Mouse (Mus musculus): ENCODE data around the gene Gap43.
A peak's percentile ranks its signal among the peaks of the same experiment; 100 is the strongest.
"Not testable (repeated sequence)": the region's sequence is repeated elsewhere in the genome, so short reads cannot be mapped to it uniquely, and the experiment has no call there.

Gap43 gene

GRCm38 (mm10) chr16:42294481-42294880 is 46.0 kb downstream of the Gap43 start:
- no peak for DNase-seq (ENCODE audit: low spot score in 2 of 2)

GRCm38 (mm10) chr16:42294056-42294455 is 46.4 kb downstream of the Gap43 start:
- DNase-seq (ENCODE audit: low spot score in 2 of 2): no peak

- no peak for DNase-seq (ENCODE audit: low spot score in 2 of 2)
Observed at GRCm38 (mm10) chr16:42291572-42291971, 48.9 kb downstream of the Gap43 start.

GRCm38 (mm10) chr16:42284005-42284404 is 56.4 kb downstream of the Gap43 start:
- no peak for DNase-seq (ENCODE audit: low spot score in 2 of 2)

GRCm38 (mm10) chr16:42277713-42278112 is 62.7 kb downstream of the Gap43 start:
- DNase-seq (ENCODE audit: low spot score in 2 of 2): no peak

GRCm38 (mm10) chr16:42277268-42277667 is 63.2 kb downstream of the Gap43 start:
- no peak for DNase-seq (ENCODE audit: low spot score in 2 of 2)

GRCm38 (mm10) chr16:42276216-42277141 is 64.0 kb downstream of the Gap43 start:
- DNase-seq (ENCODE audit: low spot score in 2 of 2): peak; percentile 43 to 79

- DNase-seq (ENCODE audit: low spot score in 2 of 2): peak; percentile 35 to 38
Observed at GRCm38 (mm10) chr16:42275518-42276215, 64.8 kb downstream of the Gap43 start.

GRCm38 (mm10) chr16:42271213-42271612 is 69.2 kb downstream of the Gap43 start:
- DNase-seq (ENCODE audit: low spot score in 2 of 2): no peak

GRCm38 (mm10) chr16:42269587-42269967 is 70.9 kb downstream of the Gap43 start:
- no peak for DNase-seq (ENCODE audit: low spot score in 2 of 2)

- DNase-seq (ENCODE audit: low spot score in 2 of 2): peak; percentile 70 to 76
Observed at GRCm38 (mm10) chr16:42268843-42269586, 71.4 kb downstream of the Gap43 start.

- DNase-seq (ENCODE audit: low spot score in 2 of 2): no peak
Observed at GRCm38 (mm10) chr16:42265185-42265584, 75.3 kb downstream of the Gap43 start.

- DNase-seq (ENCODE audit: low spot score in 2 of 2): no peak
Observed at GRCm38 (mm10) chr16:42262935-42263542, 77.4 kb downstream of the Gap43 start.

GRCm38 (mm10) chr16:42255693-42256092 is 84.8 kb downstream of the Gap43 start:
- peak; percentile 66 to 71 for DNase-seq (ENCODE audit: low spot score in 2 of 2)

GRCm38 (mm10) chr16:42255222-42255621 is 85.2 kb downstream of the Gap43 start:
- DNase-seq (ENCODE audit: low spot score in 2 of 2): no peak

GRCm38 (mm10) chr16:42252252-42252651 is 88.2 kb downstream of the Gap43 start:
- DNase-seq (ENCODE audit: low spot score in 2 of 2): no peak

GRCm38 (mm10) chr16:42244121-42244520 is 96.3 kb downstream of the Gap43 start:
- not testable (repeated sequence) for DNase-seq (ENCODE audit: low spot score in 2 of 2)

GRCm38 (mm10) chr16:42231306-42231705 is 109.1 kb downstream of the Gap43 start:
- DNase-seq (ENCODE audit: low spot score in 2 of 2): no peak
